Comparison of ENCODE assay signal across 11 mouse cellular contexts in the genomic region with DNA sequence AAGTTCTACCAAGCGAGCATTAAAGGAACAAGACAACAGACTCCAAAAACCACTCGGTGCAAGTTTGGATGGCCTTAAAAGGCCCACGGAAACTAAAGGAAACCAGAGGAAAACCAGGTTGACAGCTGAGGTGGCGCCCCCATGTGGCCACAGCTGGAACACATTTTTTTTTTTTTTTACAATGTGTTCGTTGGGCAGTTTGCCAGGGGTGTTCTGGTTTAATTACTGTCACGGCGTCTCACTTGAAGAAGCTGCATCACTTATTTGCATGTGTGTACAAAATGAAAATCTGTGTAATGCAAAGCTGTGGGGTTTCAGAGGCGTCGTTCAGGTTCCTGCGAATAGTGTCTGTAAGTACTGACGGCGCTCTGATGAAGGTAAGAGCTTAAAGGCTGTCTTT.
DNase-seq lines count a peak whose midpoint lies in the region; ATAC-seq and TF ChIP-seq lines count a peak whose summit lies in the region.
"Had no signal": no experiment of that assay in that cellular context is flagged by ENCODE, and none has a peak within 500 bp of the region (broad histone marks: within the 10 kb centered on the region; RNA-seq: fewer than 3 reads in every experiment).

No protein-coding gene starts in this region.

- H3K27me3 ChIP-seq in lung, postnatal 0 days (replicated peaks; ENCODE audit: insufficient read depth, low read length) = no peaks in the 10 kb centered on the region
- H3K27me3 ChIP-seq: heart, embryonic 13.5 days; liver, embryonic 15.5 days; stomach, embryonic 15.5 days had no signal

- ATAC-seq in lung, postnatal 0 days = no peak

- no peak overlapping the region for H3K4me3 ChIP-seq in gastrocnemius, adult 2 months
- H3K4me3 ChIP-seq in lung, postnatal 0 days (ENCODE audit: low read depth, low read length) = no peak overlapping the region
- H3K4me3 ChIP-seq: heart, embryonic 13.5 days; liver, embryonic 15.5 days; stomach, embryonic 15.5 days had no signal

- H3K27ac ChIP-seq in gastrocnemius, adult 2 months = no peak overlapping the region
- no peak overlapping the region for H3K27ac ChIP-seq in lung, postnatal 0 days (ENCODE audit: low read length)
- H3K27ac ChIP-seq: heart, embryonic 13.5 days; liver, embryonic 15.5 days; stomach, embryonic 15.5 days had no signal

- no peak for TF ChIP-seq EP300 in lung, postnatal 0 days (IDR thresholded peaks at IDR 0.05)

- no peaks in the 10 kb centered on the region for H3K9me3 ChIP-seq in lung, postnatal 0 days (ENCODE audit: low read length)
- H3K9me3 ChIP-seq: heart, embryonic 13.5 days; liver, embryonic 15.5 days; stomach, embryonic 15.5 days had no signal

- H3K9ac ChIP-seq in lung, postnatal 0 days (replicated peaks; ENCODE audit: low read depth) = no peak overlapping the region
- H3K9ac ChIP-seq: heart, embryonic 13.5 days; liver, embryonic 15.5 days; stomach, embryonic 15.5 days had no signal

- H3K4me2 ChIP-seq in lung, postnatal 0 days (replicated peaks; ENCODE audit: low read depth, low read length) = no peak overlapping the region
- H3K4me2 ChIP-seq: heart, embryonic 13.5 days; liver, embryonic 15.5 days; stomach, embryonic 15.5 days had no signal

- DNase-seq in gastrocnemius, adult 2 months = no peak
- no peak for DNase-seq in gastrocnemius, postnatal 36 days
- no peak for DNase-seq in lung, postnatal 0 days (ENCODE audit: low spot score)
- no peak for DNase-seq in lung, postnatal 36 days
- peak; percentile 25 to 71 for DNase-seq in cerebellum, postnatal 4 days (ENCODE audit: low spot score in 2 of 2)
- peak; percentile 71 for DNase-seq in retina, embryonic 14.5 days (ENCODE audit: low spot score)
- DNase-seq in spleen, adult 12 weeks (ENCODE audit: low spot score) = no peak
- DNase-seq in adrenal gland, postnatal 36 days = no peak

- no peaks in the 10 kb centered on the region for H3K36me3 ChIP-seq in lung, postnatal 0 days (ENCODE audit: insufficient read depth, low read length)
- H3K36me3 ChIP-seq: heart, embryonic 13.5 days; liver, embryonic 15.5 days; stomach, embryonic 15.5 days had no signal

- 68% methylated on average over 12 of the region's 12 CpGs for WGBS in lung, postnatal 0 days

- intact Hi-C loops in gastrocnemius, adult 2 months (cut with DNase I) = no loop called here
- intact Hi-C loops in gastrocnemius, postnatal 36 days (cut with DNase I) = no loop called here

- peak; percentile 40 for TF ChIP-seq CTCF in gastrocnemius, adult 2 months (IDR thresholded peaks at IDR 0.05)
- TF ChIP-seq CTCF in lung, postnatal 0 days (IDR thresholded peaks at IDR 0.05) = peak; percentile 56

- no peaks in the 10 kb centered on the region for H3K4me1 ChIP-seq in lung, postnatal 0 days (ENCODE audit: insufficient read depth, low read depth, low read length)
- H3K4me1 ChIP-seq: heart, embryonic 13.5 days; liver, embryonic 15.5 days; stomach, embryonic 15.5 days had no signal

Comparison
In these comparisons a context has a peak if more than half of its experiments do, and no peak if none do; other contexts are left out.
1. DNase-seq: peak in cerebellum, postnatal 4 days (2 of 2) and retina, embryonic 14.5 days (single experiment); none in gastrocnemius, adult 2 months (single experiment), gastrocnemius, postnatal 36 days (0 of 2), lung, postnatal 0 days (single experiment), lung, postnatal 36 days (single experiment), spleen, adult 12 weeks (single experiment) and adrenal gland, postnatal 36 days (0 of 2).